Mouse (Mus musculus): ENCODE results near the gene Fam71b.

Gene Fam71b

DNA sequence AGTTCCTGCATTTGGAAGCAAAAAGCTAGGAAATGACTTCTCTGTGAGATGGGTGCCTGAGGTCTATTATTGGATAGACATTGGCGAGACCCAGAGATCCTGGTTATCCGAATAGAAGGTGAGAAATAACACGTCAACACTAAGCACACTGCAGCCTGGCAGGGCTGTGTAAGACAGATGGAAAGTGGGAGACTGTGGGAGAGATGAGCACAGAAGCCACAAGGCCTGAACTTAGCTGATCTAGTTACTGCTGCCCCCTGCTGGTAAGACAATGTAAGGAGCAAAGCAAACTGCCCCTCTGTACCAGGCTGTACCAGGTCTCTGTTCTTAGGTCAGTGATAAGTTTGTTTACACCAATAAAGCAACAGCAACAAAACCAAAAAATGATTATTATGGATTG lies 34.8 kb downstream of the Fam71b start:
- DNase-seq (ENCODE audit: low spot score in 2 of 2), result peak; percentile 79 to 93

DNA sequence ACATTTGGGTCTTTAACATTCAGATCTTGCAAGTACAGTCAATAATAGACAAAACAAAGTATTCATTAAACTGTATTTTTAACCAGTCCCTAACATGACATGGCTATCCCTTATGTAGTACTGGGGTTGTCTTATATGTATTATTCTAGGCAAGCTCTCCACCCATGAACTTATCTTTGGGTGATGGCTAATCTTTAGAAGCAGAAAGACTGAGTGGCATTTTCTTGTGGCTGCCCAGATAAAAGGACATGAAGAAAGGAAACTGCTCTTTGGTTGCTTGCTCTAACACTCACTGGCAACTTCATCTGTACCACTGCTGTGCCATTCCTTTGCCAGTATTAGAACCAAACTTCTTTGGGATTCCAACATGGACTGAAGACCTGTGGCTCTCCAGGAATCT lies 39.0 kb downstream of the Fam71b start:
- DNase-seq (ENCODE audit: low spot score in 2 of 2), result no peak

DNA sequence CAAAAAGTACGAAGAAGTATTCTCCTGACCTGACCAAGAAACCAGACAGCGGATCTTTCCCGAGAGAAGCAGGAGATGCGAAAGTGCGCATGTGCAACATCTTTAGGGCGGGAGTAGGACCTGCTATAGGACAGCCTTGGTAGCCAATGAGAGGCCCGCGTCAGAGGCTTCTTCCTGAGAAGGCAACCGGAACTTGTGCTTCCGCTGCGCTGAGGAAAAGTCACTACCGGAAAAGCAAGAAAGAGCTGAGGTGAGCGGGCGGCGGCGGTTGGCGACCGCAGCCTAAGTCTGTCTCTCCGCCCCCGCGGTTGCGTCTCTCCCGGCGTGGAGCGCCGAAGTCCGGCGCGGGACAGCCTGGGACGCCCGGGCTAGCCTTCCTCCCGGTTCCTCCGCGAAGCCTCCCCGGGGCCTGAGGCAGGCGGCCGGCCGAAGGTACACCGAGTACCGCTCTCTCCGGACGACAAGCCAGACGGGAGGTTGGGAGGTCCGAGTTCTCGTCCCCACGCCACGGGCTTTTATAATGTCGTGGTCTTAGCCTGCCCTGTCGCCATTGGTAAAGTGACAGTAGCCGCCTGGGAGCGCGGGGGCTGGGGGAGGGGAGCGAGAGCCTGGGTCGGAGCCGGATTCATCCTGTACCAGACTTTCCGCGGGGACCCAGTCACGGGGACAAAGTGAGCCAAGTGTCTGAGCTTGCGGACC lies 40.5 kb downstream of the Fam71b start, which contains the start of gene Med7:
Gene Med7 (plus strand): TSS at position 166 of the 699 bp plus-strand sequence.
- peak; percentile 92 to 94 for DNase-seq (ENCODE audit: low spot score in 2 of 2)

DNA sequence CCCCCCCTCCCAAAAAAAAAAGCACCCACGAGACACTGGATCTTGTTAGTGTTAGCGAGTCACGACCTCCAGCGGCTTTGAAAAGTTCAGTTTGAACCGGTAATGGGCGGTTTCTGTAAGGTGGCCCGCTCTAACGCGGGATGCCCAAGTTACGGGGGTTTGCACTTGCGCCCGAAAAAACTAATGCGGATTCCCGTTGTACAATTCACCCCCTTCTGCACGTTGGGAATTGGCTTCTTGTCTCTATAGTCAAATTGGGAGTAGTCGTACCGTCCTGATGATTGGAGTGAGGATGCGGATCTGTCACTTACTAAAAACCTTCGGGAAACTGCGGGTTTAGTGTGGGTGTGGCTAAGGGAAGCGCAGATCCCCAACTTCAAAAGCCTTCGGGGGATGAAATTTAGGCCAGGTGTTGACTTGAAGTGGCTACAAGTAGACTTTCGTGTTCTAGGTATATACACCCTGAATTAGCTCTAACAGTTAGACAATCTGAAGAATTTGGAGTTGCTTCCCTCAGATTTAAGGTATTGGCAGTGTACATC lies 41.2 kb downstream of the Fam71b start:
- peak; percentile 31 to 71 for DNase-seq (ENCODE audit: low spot score in 2 of 2)

DNA sequence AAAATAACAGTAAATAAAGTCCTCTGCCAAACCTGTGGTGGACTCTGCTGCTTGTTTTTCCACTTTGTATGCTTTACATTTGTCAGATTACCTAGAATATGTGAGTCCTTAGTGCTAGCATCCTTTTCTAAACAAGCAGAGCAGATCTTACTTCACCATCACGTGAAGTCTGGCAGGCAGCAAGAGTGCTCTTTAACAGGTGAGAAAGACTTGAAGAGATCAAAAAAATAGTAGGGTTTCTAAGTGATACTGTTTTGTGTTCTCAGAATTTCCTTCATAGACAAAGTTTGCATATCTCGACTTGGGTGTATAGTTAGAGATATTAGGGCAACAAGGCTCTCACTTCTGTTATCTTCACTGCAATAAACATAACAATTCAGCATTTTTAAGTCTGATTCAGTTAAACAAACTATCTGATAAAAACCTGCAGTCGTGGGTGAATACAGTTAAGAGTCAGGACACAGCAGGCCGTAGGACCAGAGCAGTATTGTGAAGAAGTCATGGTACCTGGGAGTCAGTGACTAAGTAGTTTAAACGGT lies 42.7 kb downstream of the Fam71b start:
- DNase-seq (ENCODE audit: low spot score in 2 of 2), result no peak

DNA sequence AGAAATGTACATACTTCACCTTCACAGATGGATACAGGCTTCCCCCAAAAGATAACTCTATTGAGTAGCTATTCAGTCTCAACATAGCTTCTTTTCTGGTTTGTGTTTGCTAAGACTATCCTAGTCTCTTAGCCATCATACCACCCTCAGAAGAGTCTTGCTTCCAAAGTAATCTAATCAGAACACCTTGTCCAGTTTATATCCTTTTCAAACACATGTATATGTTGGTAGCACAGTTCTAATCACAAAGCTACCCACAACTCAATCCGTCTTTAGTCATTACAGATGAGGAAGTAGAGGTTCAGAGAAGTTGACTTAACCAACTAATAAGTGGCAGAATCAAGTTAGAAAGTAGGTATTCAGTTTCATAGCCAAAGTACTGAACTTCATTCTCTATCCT lies 45.4 kb downstream of the Fam71b start:
- no peak for DNase-seq (ENCODE audit: low spot score in 2 of 2)

DNA sequence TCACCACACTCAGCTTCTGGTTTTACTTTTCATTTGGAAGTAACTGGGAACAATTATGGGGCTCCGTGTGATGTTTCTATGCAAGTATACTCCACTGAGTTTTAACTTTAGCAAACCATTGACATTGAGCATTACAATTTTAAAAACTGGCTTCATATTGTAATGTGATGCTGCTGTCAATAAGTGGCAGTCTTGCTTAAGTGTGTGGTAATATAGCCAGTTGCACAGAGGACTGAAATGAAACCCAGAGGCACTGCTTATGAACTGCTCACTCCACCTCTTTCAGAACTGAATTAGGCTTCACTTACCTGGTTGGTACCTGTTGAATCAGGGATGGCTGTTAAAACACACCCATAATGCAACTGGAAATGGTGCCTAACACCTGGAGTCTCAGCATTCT lies 46.8 kb downstream of the Fam71b start:
- no peak for DNase-seq (ENCODE audit: low spot score in 2 of 2)

DNA sequence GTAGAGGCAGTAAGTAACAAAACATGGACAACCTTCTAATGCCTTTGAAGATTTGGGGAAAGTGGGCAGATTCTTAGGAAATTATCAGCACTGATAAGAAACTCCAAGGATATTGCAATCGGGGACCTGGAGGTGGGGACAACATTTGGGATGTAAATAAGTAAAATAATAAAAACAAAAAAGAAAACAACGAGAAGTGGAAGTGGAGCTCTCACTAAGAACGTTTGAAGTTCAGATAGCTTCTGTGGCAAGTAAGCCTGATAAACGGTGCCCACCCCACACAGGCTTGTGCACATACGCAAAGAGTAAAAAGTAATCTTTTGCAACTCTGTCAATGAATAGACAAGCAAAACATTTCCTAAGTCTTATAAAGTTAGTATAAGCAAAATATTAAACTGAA lies 47.6 kb downstream of the Fam71b start:
- DNase-seq (ENCODE audit: low spot score in 2 of 2), result no peak

DNA sequence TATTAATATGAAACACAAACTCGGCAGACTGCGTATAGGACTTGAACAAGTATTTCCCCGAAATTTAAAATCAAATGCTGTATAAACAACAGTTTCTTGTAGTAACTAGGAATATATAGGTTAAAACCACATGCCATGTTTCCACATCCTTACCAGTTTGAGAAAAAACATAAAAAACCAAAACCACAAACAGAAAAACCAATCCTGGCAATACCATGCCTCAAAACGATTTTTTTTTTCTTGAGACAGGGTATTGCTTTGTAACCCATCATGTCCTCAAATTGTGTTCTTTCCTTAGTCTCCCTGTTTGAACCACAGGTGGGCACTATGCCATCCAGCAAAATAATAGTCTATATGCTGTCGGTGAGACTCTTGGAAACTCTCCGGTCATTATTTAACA lies 49.8 kb downstream of the Fam71b start:
- no peak for DNase-seq (ENCODE audit: low spot score in 2 of 2)

DNA sequence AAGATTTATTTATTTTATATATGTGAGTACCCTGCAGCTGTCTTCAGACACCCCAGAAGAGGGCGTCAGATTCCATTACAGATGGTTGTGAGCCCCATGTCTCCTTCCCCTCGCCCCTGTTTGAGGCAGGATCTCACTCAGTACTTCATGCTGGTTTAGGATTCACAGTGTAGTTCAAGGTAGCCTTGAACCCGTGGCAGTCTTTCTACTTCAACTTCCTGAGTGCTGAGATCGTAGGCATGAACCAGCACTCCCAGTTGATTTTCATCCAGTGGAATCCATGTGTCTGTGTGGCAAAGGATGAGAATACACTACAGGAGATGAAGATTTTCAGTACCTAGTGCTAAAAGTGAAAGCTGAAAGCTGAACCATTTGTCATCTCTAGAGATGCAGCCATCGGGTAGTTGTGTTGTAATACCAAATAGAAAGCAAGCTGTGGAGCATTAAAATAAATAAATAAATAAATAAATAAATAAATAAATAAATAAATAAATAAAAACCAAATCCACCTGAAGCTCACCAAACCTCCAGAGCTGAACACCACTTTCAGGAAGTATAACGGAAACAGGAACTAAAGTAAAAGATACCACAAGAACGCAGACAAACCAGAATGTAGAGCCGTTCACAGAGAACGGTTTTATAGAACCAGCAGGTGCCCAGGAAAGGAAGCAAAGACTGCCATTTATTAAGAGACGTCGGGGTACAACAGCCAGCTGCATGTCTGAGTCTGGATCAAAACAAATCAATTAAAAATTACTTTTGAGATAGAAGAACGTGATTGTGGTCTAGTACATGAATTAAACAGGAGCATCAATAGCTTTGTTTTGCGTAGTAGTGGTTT lies 51.5 kb downstream of the Fam71b start:
- DNase-seq (ENCODE audit: low spot score in 2 of 2), result no peak

DNA sequence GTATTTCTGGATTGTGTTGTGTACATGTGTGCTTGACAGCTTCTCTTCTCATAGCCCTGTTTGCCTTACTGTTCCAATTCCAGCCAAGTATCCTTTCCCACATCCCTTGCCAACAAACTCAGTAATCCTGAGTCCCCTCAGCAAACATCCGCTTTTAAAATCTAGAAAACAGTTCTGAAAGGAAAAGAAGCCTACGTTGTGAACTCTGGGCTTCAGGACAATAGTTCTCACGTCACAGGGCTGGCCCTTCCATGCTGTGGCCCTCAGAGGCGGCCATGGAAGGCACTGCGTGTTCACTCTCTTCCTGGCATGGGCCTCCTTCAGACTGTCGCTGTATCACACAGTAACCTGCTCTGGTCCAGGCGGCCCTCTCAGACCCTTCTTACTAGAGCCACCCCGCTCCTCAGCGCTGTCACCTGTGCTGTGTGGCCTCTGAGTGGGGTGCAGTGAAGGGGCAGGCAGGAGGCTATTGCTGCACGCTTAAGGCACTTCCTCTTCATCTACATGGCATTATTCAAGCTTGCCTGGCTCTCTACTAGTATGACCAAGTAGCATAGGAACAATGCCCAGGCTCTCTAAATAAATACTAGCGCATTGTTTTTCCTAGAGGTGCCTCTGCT lies 53.2 kb downstream of the Fam71b start:
- DNase-seq (ENCODE audit: low spot score in 2 of 2), result no peak

DNA sequence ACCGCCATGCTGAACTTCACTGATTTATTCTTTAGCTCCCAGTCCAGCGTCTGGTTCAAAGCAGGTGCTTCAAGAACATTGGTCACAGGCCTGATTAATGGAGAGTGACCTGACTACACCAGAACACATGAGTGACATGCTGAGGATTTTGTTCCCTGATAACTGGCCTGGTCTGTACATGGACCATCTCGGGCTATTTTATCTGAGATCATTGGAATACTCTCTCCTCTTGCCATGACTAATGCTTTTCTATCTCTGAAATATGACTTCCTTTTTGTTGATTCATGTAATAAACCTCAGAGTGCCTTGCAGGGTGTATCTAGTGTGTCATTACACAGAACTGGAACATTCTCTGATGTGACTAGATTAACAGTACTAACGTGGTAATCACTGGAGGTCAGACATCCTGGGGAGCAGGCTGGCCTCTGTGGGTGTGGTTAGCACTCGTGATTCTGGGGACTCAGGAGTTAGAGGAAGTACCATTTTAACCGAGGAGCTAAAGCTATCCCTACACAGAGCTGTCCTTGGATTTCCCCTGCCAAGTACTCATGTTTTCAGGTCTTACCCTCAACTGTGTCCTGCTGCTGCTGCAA lies 58.2 kb downstream of the Fam71b start, which contains the start of gene Havcr2:
Gene Havcr2 (plus strand): TSS at position 483 of the 593 bp plus-strand sequence.
- DNase-seq (ENCODE audit: low spot score in 2 of 2), result peak in 1 of 2 experiments; percentile 17

Data from spleen, postnatal 4 days (tissue).